Mouse (Mus musculus): ENCODE data around the gene Guk1. TPM values are rescaled to one million over a fixed set of nuclear protein-coding genes. Genes with fewer than 3 reads are reported as not detected.

Gene Guk1
- polyA plus RNA-seq, 1 experiment from 2014 or later = 177 TPM

GRCm38 (mm10) chr11:59176475-59176874 is 15.5 kb downstream of the Guk1 start:
- Histone ChIP-seq H3K4me3 (peak overlapping the region; percentile 16), H3K36me3 (no peaks in the 10 kb centered on the region), H3K27me3 (peaks cover 82% of the 10 kb centered on the region), H3K9me3 (no peaks in the 10 kb centered on the region), H3K4me1 (replicated peaks) (no peaks in the 10 kb centered on the region; the same call in 1 of the 2 replicates), H3K4me2 (peak overlapping the region; percentile 13; the same call in 1 of the 2 replicates), H3K9ac (no peak overlapping the region), H3K27ac (no peak overlapping the region)
- 3% methylated on average over 48 of the region's 48 CpGs for WGBS
- no peak for ATAC-seq (ENCODE audit: low FRiP score)

- ATAC-seq (ENCODE audit: low FRiP score) = no peak
- H3K4me1 ChIP-seq (replicated peaks) = no peaks in the 10 kb centered on the region; the same call in 1 of the 2 replicates
- no peak overlapping the region for H3K27ac ChIP-seq
- no peak overlapping the region for H3K4me2 ChIP-seq
- WGBS = 49% methylated on average over 6 of the region's 6 CpGs
- H3K9me3 ChIP-seq = no peaks in the 10 kb centered on the region
- no peak overlapping the region for H3K9ac ChIP-seq
- no peak overlapping the region for H3K4me3 ChIP-seq
- H3K27me3 ChIP-seq = peaks cover 72% of the 10 kb centered on the region
- no peaks in the 10 kb centered on the region for H3K36me3 ChIP-seq
Measured at GRCm38 (mm10) chr11:59174189-59174838, 17.7 kb downstream of the Guk1 start.

- Histone ChIP-seq H3K4me3 (no peak overlapping the region), H3K9me3 (no peaks in the 10 kb centered on the region), H3K27me3 (peaks cover 39% of the 10 kb centered on the region), H3K4me2 (no peak overlapping the region), H3K36me3 (no peaks in the 10 kb centered on the region), H3K9ac (no peak overlapping the region), H3K27ac (no peak overlapping the region), H3K4me1 (replicated peaks) (no peaks in the 10 kb centered on the region)
- 78% methylated on average over 4 of the region's 4 CpGs for WGBS
- ATAC-seq (ENCODE audit: low FRiP score) = no peak
Measured at GRCm38 (mm10) chr11:59170549-59170948, 21.5 kb downstream of the Guk1 start.

GRCm38 (mm10) chr11:59169807-59170206 is 22.2 kb downstream of the Guk1 start:
- no peaks in the 10 kb centered on the region for H3K36me3 ChIP-seq
- WGBS = 80% methylated on average over 3 of the region's 3 CpGs
- H3K9ac ChIP-seq = 0 out of 2 replicates have a peak overlapping the region, but pooled peaks have one; percentile 10
- H3K4me3 ChIP-seq = no peak overlapping the region
- H3K27me3 ChIP-seq = peaks cover 32% of the 10 kb centered on the region
- H3K27ac ChIP-seq = no peak overlapping the region
- H3K9me3 ChIP-seq = no peaks in the 10 kb centered on the region
- ATAC-seq (ENCODE audit: low FRiP score) = no peak
- H3K4me1 ChIP-seq (replicated peaks) = no peaks in the 10 kb centered on the region
- no peak overlapping the region for H3K4me2 ChIP-seq

- peaks cover 22% of the 10 kb centered on the region for H3K4me1 ChIP-seq (replicated peaks)
- 37% methylated on average over 2 of the region's 2 CpGs for WGBS
- H3K9me3 ChIP-seq = no peaks in the 10 kb centered on the region
Measured at GRCm38 (mm10) chr11:59165616-59166241, 26.3 kb downstream of the Guk1 start.

GRCm38 (mm10) chr11:59164384-59164783 is 27.6 kb downstream of the Guk1 start:
- H3K27me3 ChIP-seq = peaks cover 5% of the 10 kb centered on the region; the same call in 1 of the 2 replicates
- no peaks in the 10 kb centered on the region for H3K9me3 ChIP-seq
- peak overlapping the region; percentile 73 for H3K4me2 ChIP-seq
- ATAC-seq (ENCODE audit: low FRiP score) = no peak
- H3K36me3 ChIP-seq = peaks cover 6% of the 10 kb centered on the region; the same call in 1 of the 2 replicates
- 93% methylated on average over 9 of the region's 9 CpGs for WGBS
- peaks cover 22% of the 10 kb centered on the region for H3K4me1 ChIP-seq (replicated peaks)
- H3K27ac ChIP-seq = peak overlapping the region; percentile 100
- 0 out of 2 replicates have a peak overlapping the region, but pooled peaks have one; percentile 89 for H3K9ac ChIP-seq
- peak overlapping the region; percentile 69 for H3K4me3 ChIP-seq

More at GRCm38 (mm10) chr11:59165616-59166241, 26.3 kb downstream of the Guk1 start:
- H3K27me3 ChIP-seq = peaks cover 8% of the 10 kb centered on the region; the same call in 1 of the 2 replicates
- H3K4me3 ChIP-seq = no peak overlapping the region
- H3K4me2 ChIP-seq = no peak overlapping the region
- H3K9ac ChIP-seq = no peak overlapping the region
- peaks cover 4% of the 10 kb centered on the region; the same call in 1 of the 2 replicates for H3K36me3 ChIP-seq
- ATAC-seq (ENCODE audit: low FRiP score) = no peak
- H3K27ac ChIP-seq = 0 out of 2 replicates have a peak overlapping the region, but pooled peaks have one; percentile 35

- Histone ChIP-seq H3K9me3 (no peaks in the 10 kb centered on the region), H3K4me2 (peak within 1 kb of the TSS; percentile 73), H3K27me3 (peaks cover 5% of the 10 kb centered on the region; the same call in 1 of the 2 replicates), H3K4me3 (peak within 1 kb of the TSS; percentile 69), H3K27ac (peak within 1 kb of the TSS; percentile 100), H3K9ac (peak within 1 kb of the TSS; percentile 89), H3K4me1 (replicated peaks) (peaks cover 22% of the 10 kb centered on the region), H3K36me3 (peaks cover 12% of the 10 kb centered on the region; the same call in 1 of the 2 replicates)
- ATAC-seq (ENCODE audit: low FRiP score) = peak; percentile 98
- 3% methylated on average over 68 of the region's 68 CpGs for WGBS
Measured at GRCm38 (mm10) chr11:59163255-59164236, 28.5 kb downstream of the Guk1 start, which contains the start of gene Iba57. Iba57 (minus strand) TSS chr11:59163739.

GRCm38 (mm10) chr11:59162443-59163254 is 29.4 kb downstream of the Guk1 start:
- H3K4me3 ChIP-seq = peak overlapping the region; percentile 69
- peak; percentile 62 for ATAC-seq (ENCODE audit: low FRiP score)
- H3K27me3 ChIP-seq = no peaks in the 10 kb centered on the region
- peak overlapping the region; percentile 73 for H3K4me2 ChIP-seq
- H3K9me3 ChIP-seq = no peaks in the 10 kb centered on the region
- WGBS = 63% methylated on average over 9 of the region's 9 CpGs
- peaks cover 22% of the 10 kb centered on the region for H3K4me1 ChIP-seq (replicated peaks)
- H3K9ac ChIP-seq = peak overlapping the region; percentile 72
- peaks cover 21% of the 10 kb centered on the region for H3K36me3 ChIP-seq
- peak overlapping the region; percentile 100 for H3K27ac ChIP-seq

GRCm38 (mm10) chr11:59161398-59161797 is 30.6 kb downstream of the Guk1 start:
- Histone ChIP-seq H3K4me1 (replicated peaks) (peaks cover 22% of the 10 kb centered on the region), H3K4me3 (no peak overlapping the region), H3K36me3 (peaks cover 32% of the 10 kb centered on the region), H3K9ac (no peak overlapping the region), H3K4me2 (no peak overlapping the region), H3K27me3 (no peaks in the 10 kb centered on the region), H3K9me3 (no peaks in the 10 kb centered on the region), H3K27ac (no peak overlapping the region)
- WGBS = 85% methylated on average over 5 of the region's 5 CpGs
- ATAC-seq (ENCODE audit: low FRiP score) = no peak

- no peak overlapping the region for H3K27ac ChIP-seq
- no peaks in the 10 kb centered on the region for H3K27me3 ChIP-seq
- no peaks in the 10 kb centered on the region for H3K9me3 ChIP-seq
- H3K9ac ChIP-seq = no peak overlapping the region
- 91% methylated on average over 4 of the region's 4 CpGs for WGBS
- H3K4me1 ChIP-seq (replicated peaks) = peaks cover 22% of the 10 kb centered on the region
- no peak for ATAC-seq (ENCODE audit: low FRiP score)
- peaks cover 42% of the 10 kb centered on the region for H3K36me3 ChIP-seq
- no peak overlapping the region for H3K4me3 ChIP-seq
- no peak overlapping the region for H3K4me2 ChIP-seq
Measured at GRCm38 (mm10) chr11:59159558-59159957, 32.5 kb downstream of the Guk1 start.

GRCm38 (mm10) chr11:59159099-59159498 is 32.9 kb downstream of the Guk1 start:
- peaks cover 19% of the 10 kb centered on the region for H3K4me1 ChIP-seq (replicated peaks)
- no peak overlapping the region for H3K4me2 ChIP-seq
- no peaks in the 10 kb centered on the region for H3K9me3 ChIP-seq
- H3K27ac ChIP-seq = no peak overlapping the region
- WGBS = 92% methylated on average over 13 of the region's 13 CpGs
- no peak overlapping the region for H3K9ac ChIP-seq
- H3K36me3 ChIP-seq = peaks cover 42% of the 10 kb centered on the region
- H3K4me3 ChIP-seq = no peak overlapping the region
- no peaks in the 10 kb centered on the region for H3K27me3 ChIP-seq
- no peak for ATAC-seq (ENCODE audit: low FRiP score)

Data from hindbrain, embryonic 13.5 days (tissue).